Mouse (Mus musculus): Measurements from ENCODE around the gene March1. TPM values are rescaled to one million over a fixed set of nuclear protein-coding genes. Genes with fewer than 3 reads are reported as not detected.

The March1 gene
- polyA plus RNA-seq, 1 experiment, result 4.4 TPM

GRCm38 (mm10) chr8:66326396-66326795, 708.7 kb downstream of the March1 start:
- H3K27ac ChIP-seq (ENCODE audit: insufficient read depth, low read length), result no peak overlapping the region
- no peak overlapping the region for H3K4me3 ChIP-seq (replicated peaks; ENCODE audit: insufficient read depth, low read depth, low read length)
- TF ChIP-seq POLR2A (IDR thresholded peaks at IDR 0.05; ENCODE audit: borderline replicate concordance, insufficient read depth, low read length), result no peak
- no peak for TF ChIP-seq CTCF (IDR thresholded peaks at IDR 0.05; ENCODE audit: borderline replicate concordance, insufficient read depth, low read depth, low read length)
- H3K4me1 ChIP-seq (ENCODE audit: control insufficient read depth, insufficient read depth, low read length), result no peaks in the 10 kb centered on the region
- no peak for DNase-seq
- H3K27me3 ChIP-seq (ENCODE audit: control insufficient read depth, insufficient read depth, low read length), result no peaks in the 10 kb centered on the region

DNA sequence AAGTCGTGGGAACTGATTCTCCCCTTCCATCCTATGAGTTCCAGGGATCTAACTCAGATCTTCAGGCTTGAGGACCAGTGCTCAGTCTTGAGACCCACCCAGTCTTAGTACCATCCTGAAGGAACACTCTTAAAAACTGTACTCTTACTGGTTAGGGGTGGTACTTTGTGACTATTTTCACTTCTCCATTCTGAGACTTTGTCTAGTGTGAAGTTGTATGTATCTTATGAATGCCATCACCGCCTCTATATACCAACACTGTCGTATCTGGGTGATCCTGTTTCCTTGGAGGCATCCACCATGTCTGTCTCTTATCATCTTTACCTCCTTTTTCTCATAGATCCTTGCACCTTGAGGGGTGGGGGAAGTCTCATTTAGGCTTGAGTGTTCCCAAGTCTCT, 714.5 kb downstream of the March1 start:
- TF ChIP-seq CTCF (IDR thresholded peaks at IDR 0.05; ENCODE audit: borderline replicate concordance, insufficient read depth, low read depth, low read length) (no peak), POLR2A (IDR thresholded peaks at IDR 0.05; ENCODE audit: borderline replicate concordance, insufficient read depth, low read length) (no peak)
- DNase-seq, result no peak
- no peaks in the 10 kb centered on the region for H3K27me3 ChIP-seq (ENCODE audit: control insufficient read depth, insufficient read depth, low read length)
- H3K4me1 ChIP-seq (ENCODE audit: control insufficient read depth, insufficient read depth, low read length), result no peaks in the 10 kb centered on the region
- no peak overlapping the region for H3K4me3 ChIP-seq (replicated peaks; ENCODE audit: insufficient read depth, low read depth, low read length)
- 87% methylated on average over 3 of the region's 3 CpGs for WGBS
- no peak overlapping the region for H3K27ac ChIP-seq (ENCODE audit: insufficient read depth, low read length)

DNA sequence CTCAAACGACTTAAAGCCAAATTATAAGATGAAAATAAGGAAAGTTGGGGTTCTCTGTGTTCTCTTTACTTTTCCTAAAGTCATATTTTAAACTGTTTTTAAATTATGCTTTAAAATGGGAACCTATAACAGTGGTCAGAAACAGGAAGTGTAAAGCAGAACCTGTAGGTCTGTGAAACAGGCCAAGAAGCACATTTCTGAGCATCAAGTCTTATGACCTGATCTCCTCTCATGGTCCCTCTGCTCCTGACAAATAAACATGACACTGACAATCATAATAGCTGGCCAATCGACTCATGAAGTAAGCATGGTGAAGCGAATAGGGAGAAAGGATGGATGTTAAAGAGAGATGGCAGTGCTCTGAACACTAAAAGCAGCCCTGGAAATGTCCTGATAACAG, 716.6 kb downstream of the March1 start:
- no peak for TF ChIP-seq CTCF (IDR thresholded peaks at IDR 0.05; ENCODE audit: borderline replicate concordance, insufficient read depth, low read depth, low read length)
- no peak for TF ChIP-seq POLR2A (IDR thresholded peaks at IDR 0.05; ENCODE audit: borderline replicate concordance, insufficient read depth, low read length)
- Histone ChIP-seq H3K4me1 (ENCODE audit: control insufficient read depth, insufficient read depth, low read length) (no peaks in the 10 kb centered on the region), H3K4me3 (replicated peaks; ENCODE audit: insufficient read depth, low read depth, low read length) (no peak overlapping the region), H3K27ac (ENCODE audit: insufficient read depth, low read length) (no peak overlapping the region), H3K27me3 (ENCODE audit: control insufficient read depth, insufficient read depth, low read length) (no peaks in the 10 kb centered on the region)
- 73% methylated on average over 3 of the region's 3 CpGs for WGBS
- DNase-seq, result no peak

DNA sequence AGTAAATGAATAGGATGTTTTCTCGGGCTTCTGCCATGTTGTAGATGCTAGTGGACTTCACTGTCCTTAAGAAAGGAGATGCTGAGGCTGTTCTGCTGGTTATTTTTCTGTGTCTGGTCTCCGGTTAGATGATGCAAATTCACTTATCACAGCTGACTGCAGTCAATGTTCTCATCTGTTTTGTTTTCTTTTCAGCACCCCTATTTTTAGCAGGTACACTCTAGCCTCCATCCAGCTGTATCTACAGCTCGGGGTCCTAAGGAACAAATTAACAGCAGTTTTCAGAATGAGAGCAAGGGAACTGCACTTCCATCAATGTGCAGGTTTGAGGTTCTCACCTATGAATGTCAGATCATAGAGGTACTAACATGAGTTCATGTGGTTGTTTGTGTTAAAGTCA, 721.9 kb downstream of the March1 start:
- 85% methylated on average over 3 of the region's 3 CpGs for WGBS
- DNase-seq, result no peak
- no peak overlapping the region for H3K27ac ChIP-seq (ENCODE audit: insufficient read depth, low read length)
- H3K4me1 ChIP-seq (ENCODE audit: control insufficient read depth, insufficient read depth, low read length), result no peaks in the 10 kb centered on the region
- no peak for TF ChIP-seq CTCF (IDR thresholded peaks at IDR 0.05; ENCODE audit: borderline replicate concordance, insufficient read depth, low read depth, low read length)
- no peak for TF ChIP-seq POLR2A (IDR thresholded peaks at IDR 0.05; ENCODE audit: borderline replicate concordance, insufficient read depth, low read length)
- H3K27me3 ChIP-seq (ENCODE audit: control insufficient read depth, insufficient read depth, low read length), result no peaks in the 10 kb centered on the region
- no peak overlapping the region for H3K4me3 ChIP-seq (replicated peaks; ENCODE audit: insufficient read depth, low read depth, low read length)

DNA sequence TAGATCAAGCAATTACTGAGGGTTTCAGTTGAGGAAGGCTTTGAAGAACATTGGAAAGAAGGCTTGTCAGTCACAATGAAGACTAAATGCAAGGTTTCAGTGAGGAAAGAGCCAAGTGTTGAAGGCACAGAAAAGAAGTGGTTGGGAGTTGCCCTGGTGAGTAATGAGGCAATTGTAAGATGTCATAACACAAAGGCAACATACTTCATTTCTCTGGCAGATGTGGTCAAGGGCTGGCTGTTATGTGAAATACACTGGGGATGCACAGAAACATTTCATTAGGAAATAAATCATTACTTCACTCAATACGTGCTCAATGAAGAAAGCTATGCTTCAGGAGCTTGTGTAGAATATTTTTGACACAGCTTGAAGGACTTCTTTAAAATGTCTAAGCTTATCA, 725.2 kb downstream of the March1 start:
- 85% methylated on average over 1 of the region's 1 CpGs for WGBS
- DNase-seq, result no peak
- H3K27me3 ChIP-seq (ENCODE audit: control insufficient read depth, insufficient read depth, low read length), result no peaks in the 10 kb centered on the region
- H3K4me3 ChIP-seq (replicated peaks; ENCODE audit: insufficient read depth, low read depth, low read length), result no peak overlapping the region
- no peak overlapping the region for H3K27ac ChIP-seq (ENCODE audit: insufficient read depth, low read length)
- H3K4me1 ChIP-seq (ENCODE audit: control insufficient read depth, insufficient read depth, low read length), result no peaks in the 10 kb centered on the region
- no peak for TF ChIP-seq CTCF (IDR thresholded peaks at IDR 0.05; ENCODE audit: borderline replicate concordance, insufficient read depth, low read depth, low read length)
- TF ChIP-seq POLR2A (IDR thresholded peaks at IDR 0.05; ENCODE audit: borderline replicate concordance, insufficient read depth, low read length), result no peak

GRCm38 (mm10) chr8:66362882-66363801, 745.4 kb downstream of the March1 start:
- WGBS, result 23% methylated on average over 5 of the region's 5 CpGs
- Histone ChIP-seq H3K27ac (ENCODE audit: insufficient read depth, low read length) (no peak overlapping the region), H3K4me1 (ENCODE audit: control insufficient read depth, insufficient read depth, low read length) (no peaks in the 10 kb centered on the region), H3K4me3 (replicated peaks; ENCODE audit: insufficient read depth, low read depth, low read length) (no peak overlapping the region), H3K27me3 (ENCODE audit: control insufficient read depth, insufficient read depth, low read length) (no peaks in the 10 kb centered on the region)
- no peak for DNase-seq
- no peak for TF ChIP-seq POLR2A (IDR thresholded peaks at IDR 0.05; ENCODE audit: borderline replicate concordance, insufficient read depth, low read length)
- TF ChIP-seq CTCF (IDR thresholded peaks at IDR 0.05; ENCODE audit: borderline replicate concordance, insufficient read depth, low read depth, low read length), result no peak

- Histone ChIP-seq H3K4me3 (replicated peaks; ENCODE audit: insufficient read depth, low read depth, low read length) (no peak overlapping the region), H3K4me1 (ENCODE audit: control insufficient read depth, insufficient read depth, low read length) (no peaks in the 10 kb centered on the region), H3K27ac (ENCODE audit: insufficient read depth, low read length) (no peak overlapping the region), H3K27me3 (ENCODE audit: control insufficient read depth, insufficient read depth, low read length) (no peaks in the 10 kb centered on the region)
- DNase-seq, result no peak
- 90% methylated on average over 4 of the region's 4 CpGs for WGBS
- no peak for TF ChIP-seq CTCF (IDR thresholded peaks at IDR 0.05; ENCODE audit: borderline replicate concordance, insufficient read depth, low read depth, low read length)
- no peak for TF ChIP-seq POLR2A (IDR thresholded peaks at IDR 0.05; ENCODE audit: borderline replicate concordance, insufficient read depth, low read length)
These were observed 766.1 kb downstream of the March1 start for GRCm38 (mm10) chr8:66383694-66384373.

DNA sequence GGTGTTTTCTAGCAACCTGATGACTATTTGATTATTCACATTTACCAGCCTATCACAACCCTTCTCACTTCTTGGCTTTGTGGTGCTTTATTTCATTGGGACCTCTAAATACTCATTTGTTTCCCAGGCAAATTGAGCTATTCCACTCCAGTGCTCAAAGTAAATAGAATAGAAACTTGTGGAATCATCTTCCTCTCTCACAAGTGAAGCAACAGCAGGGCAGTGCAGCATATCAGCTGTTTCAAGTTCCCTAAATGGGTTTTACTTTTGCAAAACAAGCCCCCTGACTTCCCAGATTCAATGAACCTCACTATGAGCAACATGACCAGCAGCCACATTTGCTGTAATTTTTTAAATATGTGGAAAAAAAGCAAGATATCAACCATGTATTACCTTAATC, 768.3 kb downstream of the March1 start:
- Histone ChIP-seq H3K4me1 (ENCODE audit: control insufficient read depth, insufficient read depth, low read length) (no peaks in the 10 kb centered on the region), H3K4me3 (replicated peaks; ENCODE audit: insufficient read depth, low read depth, low read length) (no peak overlapping the region), H3K27me3 (ENCODE audit: control insufficient read depth, insufficient read depth, low read length) (no peaks in the 10 kb centered on the region), H3K27ac (ENCODE audit: insufficient read depth, low read length) (no peak overlapping the region)
- TF ChIP-seq CTCF (IDR thresholded peaks at IDR 0.05; ENCODE audit: borderline replicate concordance, insufficient read depth, low read depth, low read length), result no peak
- no peak for TF ChIP-seq POLR2A (IDR thresholded peaks at IDR 0.05; ENCODE audit: borderline replicate concordance, insufficient read depth, low read length)
- DNase-seq, result no peak

Data from cerebellum, adult 2 months (tissue).